Mouse (Mus musculus) E14TG2a.4 (cell line): ENCODE results near the gene Fmo6.

Experiments used
- CTCF ChIP-seq: conservative IDR thresholded peaks from 2 replicates; pipeline ENCODE4 v1.5.1; 2014; ENCODE audit warnings: low read length
- POU5F1 ChIP-seq: IDR thresholded peaks from 2 replicates; pipeline ENCODE4 v1.6.1; 2014; ENCODE audit warnings: low read length, borderline replicate concordance

GRCm38 (mm10) chr1:162886138-162886816, 51.0 kb downstream of the Fmo6 start:
- TF ChIP-seq CTCF (no peak), POU5F1 (no peak)
